Mouse (Mus musculus) kidney, adult 18-20 months (tissue): ENCODE data around the gene Foxo3.

Source experiments
- DNase-seq: peaks from one replicate; pipeline ENCODE4 v3.0.0; 2021

Gene Foxo3

GRCm38 (mm10) chr10:42221996-42222395 lies 54.6 kb downstream of the Foxo3 start:
- no peak for DNase-seq

DNA sequence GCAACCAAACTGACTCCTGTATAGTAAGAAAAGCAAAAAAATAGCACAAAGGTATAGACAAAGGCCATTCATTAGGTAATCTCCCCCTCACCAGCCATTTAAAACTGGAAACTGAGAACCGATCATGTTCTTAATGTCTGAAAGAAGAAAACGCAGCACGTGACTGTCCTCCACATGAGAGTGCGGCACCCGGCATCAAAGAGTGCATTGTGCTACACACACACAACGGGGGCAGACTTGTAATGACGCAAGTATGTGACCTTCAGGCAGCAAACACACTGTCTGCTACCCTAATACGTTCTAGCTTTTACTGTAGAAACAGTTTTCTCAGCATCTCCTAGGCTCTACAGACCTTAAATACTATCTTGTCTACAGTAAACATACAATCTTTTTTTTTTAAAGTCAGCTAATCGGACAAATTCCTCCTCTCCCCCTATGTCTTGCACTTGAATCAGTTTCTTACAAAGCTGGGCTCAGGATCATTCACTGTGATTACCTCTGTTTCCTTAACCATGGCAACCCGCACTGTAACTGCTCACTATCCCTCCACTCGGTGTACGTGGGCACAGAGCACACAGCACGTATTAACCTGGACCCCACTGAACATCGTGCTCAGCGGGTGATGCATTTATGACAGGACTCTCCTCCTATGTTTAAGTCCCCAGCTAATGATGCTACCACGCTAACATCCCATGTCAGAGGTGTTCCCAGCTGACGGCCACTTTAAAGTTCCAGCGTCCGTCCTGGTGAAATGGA lies 55.2 kb downstream of the Foxo3 start:
- DNase-seq, result no peak

DNA sequence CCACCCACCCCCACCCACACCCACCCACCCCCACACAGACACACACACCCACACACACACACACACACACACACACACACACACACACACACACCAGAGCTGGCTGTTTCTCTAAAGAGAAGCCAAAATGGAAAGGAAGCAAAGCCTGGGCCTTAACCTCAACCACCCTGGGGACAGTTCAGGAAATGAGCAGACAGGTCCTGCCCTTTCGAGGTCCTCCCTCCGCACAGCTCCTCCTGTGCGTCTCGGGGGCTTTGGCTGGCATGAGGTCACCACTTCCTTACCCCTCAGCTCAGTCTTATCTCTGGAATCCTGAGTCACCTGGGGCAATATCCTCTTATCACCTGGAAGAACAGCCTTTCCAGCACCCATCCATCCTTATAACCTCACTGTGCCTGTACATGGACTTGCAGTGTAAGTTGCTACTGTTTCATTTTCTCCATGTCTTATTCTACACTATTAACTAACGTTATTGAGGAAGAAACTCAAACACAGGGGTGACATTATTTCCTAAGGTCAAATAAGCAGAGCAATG lies 56.1 kb downstream of the Foxo3 start:
- DNase-seq, result no peak

GRCm38 (mm10) chr10:42211407-42211806 lies 65.1 kb downstream of the Foxo3 start:
- no peak for DNase-seq

DNA sequence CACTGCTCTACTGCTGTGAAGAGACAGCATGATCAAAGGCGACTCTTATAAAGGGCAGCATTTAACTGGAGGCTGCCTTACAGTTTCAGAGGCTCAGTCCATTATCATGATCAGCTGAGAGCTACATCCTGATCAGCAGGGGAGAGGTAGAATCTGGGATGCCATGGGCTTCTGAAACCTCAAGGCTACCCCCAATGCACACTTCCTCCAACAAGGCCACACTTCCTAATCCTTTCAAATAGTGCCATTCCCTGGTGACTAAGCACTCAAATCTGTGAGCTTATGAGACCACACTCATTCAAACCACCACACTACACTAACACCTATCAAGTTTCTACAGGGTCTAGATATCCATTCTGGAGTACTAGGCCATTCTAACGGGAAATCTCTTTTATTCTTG lies 65.9 kb downstream of the Foxo3 start:
- no peak for DNase-seq

DNA sequence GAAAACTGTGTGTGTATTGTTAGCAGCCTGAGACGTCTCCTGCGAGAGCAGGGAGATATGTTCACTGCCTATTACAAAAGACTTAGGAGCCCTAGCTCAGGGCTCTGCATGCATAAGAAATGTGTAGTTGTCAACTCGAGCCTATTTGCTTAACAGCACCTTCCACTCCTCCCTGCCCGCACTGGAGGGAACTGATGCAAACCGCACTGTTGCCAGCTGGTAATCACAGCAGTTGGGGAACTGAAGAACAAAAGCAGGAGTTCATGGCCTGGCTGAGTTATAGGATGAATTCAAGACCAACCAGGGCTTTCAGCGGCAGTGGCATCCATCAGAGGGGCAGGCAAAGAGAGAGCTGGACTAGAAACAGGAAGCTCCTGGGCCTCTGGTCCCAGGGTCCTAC lies 66.7 kb downstream of the Foxo3 start:
- DNase-seq, result no peak

- DNase-seq, result no peak
Observed at GRCm38 (mm10) chr10:42207612-42208011, 68.9 kb downstream of the Foxo3 start.

DNA sequence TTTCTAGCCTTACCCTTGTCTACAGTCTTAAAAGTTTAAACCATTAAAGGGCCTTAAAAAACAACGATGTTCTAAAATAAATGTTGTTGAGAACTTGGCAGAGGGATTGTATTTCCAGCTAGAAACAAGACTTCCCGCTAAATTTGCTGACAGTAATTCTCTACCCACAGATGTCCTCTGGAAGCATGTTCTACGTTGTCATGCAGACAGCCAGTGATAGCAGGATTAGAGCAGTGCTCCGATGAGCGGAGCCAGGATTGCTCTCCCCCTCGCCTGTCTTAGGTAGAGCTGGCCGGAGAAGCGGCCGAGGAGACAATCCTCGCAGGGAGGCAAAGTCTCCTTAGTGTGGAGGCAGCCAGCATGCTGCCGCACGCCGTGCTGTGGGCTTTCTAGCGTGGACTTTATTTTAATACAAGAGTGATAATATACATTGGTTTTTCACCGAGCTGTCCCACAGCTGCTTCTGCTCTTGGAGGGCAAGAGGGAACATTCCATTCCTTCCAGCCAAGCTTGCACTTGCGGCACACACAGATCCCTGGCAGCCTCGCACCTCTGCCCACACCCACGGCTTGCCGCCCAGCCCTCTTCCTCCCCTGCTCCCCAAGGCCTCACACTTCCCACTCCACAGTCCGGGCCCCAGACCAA lies 71.7 kb downstream of the Foxo3 start:
- DNase-seq, result peak; percentile 45

- DNase-seq, result no peak
Observed at GRCm38 (mm10) chr10:42203321-42204155, 73.0 kb downstream of the Foxo3 start.

DNA sequence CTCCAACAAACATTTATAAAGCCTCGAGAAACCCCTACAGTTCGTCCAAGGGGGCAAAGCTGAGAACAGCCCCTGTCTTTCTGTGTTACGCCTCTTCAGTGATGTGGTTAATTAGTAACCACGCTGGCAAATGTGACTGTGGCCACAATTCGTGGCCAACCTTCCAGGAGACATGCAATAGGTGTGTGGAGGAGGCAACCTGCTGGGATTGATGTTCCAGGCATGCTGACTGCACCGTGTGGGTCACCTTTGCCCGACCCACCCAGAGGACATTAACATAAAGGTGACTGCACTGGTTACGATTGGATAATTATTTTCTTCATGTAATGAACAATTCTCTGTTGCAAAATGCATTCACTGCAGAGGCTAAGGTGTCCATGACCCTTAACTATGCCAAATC lies 74.0 kb downstream of the Foxo3 start:
- DNase-seq, result peak; percentile 74

DNA sequence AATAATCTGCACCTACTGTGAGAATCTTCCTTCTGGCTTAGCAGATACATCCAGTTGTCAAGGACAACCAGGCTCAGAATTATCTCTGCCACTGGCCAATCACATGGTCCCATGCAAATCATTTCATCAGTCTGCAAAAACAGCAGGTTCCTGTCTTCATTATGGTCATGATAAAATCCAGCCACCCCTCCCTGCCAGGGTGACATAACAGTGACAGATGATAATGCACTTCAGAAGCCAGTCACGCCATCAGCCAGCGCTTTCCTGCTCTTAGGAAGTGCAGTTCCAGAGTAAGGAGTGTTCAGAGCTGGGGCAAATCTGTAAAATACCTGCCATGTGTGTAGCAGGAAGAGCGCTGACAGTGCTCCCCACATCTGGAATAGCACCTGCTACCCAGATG lies 77.1 kb downstream of the Foxo3 start:
- DNase-seq, result no peak

- no peak for DNase-seq
Observed at GRCm38 (mm10) chr10:42198682-42199081, 77.9 kb downstream of the Foxo3 start.

- DNase-seq, result no peak
Observed at GRCm38 (mm10) chr10:42194784-42195183, 81.8 kb downstream of the Foxo3 start.

GRCm38 (mm10) chr10:42193981-42194380 lies 82.6 kb downstream of the Foxo3 start:
- peak; percentile 35 for DNase-seq

- DNase-seq, result no peak
Observed at GRCm38 (mm10) chr10:42192951-42193350, 83.6 kb downstream of the Foxo3 start.

DNA sequence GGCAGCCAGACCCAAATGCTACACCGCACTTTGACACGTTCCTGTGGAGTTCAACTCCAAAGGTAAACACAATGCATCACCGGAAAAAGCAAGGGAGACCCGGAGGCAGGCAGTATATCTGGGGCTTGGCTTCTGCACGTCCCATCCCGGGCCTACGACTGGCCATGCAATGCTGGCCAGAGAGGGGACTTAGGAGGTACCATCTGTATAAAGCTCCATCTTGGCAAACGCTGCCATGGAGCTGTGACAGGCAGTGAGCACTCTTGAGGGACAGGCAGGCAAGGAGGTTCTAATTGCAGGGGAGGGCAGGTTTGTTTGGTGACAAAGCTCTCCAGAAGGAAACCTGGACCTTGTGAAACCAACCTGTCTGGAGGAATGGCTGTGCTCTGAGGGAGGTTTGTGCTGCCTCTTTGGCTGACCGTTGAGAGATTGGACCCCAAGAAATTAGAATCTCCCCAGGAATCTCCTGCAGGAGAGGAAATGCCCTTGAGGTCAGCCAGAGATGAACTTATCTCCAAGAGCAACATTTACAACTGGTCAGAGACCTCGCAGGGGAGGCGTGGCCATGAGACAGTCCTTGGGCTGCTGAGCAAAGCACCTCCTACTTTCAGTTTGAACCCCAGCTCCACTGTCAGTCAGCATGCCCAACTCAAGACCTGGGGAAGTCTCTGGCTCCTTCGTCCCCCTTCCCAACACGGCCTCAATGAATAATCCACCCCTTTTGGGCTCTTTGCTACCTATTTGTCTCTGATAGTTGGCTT lies 86.7 kb downstream of the Foxo3 start:
- peak; percentile 42 for DNase-seq

- no peak for DNase-seq
Observed at GRCm38 (mm10) chr10:42189037-42189436, 87.5 kb downstream of the Foxo3 start.

DNA sequence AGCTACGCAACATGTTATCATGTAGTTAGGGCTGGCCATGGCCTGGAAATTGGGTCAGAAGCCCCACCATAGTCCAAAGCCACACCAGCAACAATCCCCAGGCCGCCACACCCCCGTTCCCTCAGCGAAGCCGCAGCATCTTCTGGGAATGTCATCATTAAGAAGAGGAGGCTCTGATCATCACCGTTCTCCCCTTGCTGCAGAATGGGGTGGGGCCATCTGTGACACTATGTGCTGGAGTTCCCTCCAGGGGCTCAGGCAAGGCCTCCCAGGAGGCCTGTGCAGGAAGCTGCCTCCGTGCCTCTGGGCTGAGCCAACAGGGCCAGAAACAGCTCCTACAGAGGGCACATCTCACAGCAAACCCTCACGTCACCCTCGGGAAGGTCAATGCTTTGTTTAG lies 88.5 kb downstream of the Foxo3 start:
- DNase-seq, result no peak

GRCm38 (mm10) chr10:42186941-42187401 lies 89.6 kb downstream of the Foxo3 start:
- no peak for DNase-seq

- DNase-seq, result no peak
Observed at GRCm38 (mm10) chr10:42180333-42180732, 96.2 kb downstream of the Foxo3 start.

- no peak for DNase-seq
Observed at GRCm38 (mm10) chr10:42178751-42179150, 97.8 kb downstream of the Foxo3 start.
